Mouse (Mus musculus): Measurements from ENCODE around the gene Dock2. TPM values are rescaled to one million over a fixed set of nuclear protein-coding genes. Genes with fewer than 3 reads are reported as not detected.

Gene Dock2
- total and polyA plus RNA-seq, 3 experiments, result 60.9 to 101 (median 77.9) TPM

GRCm38 (mm10) chr11:34348287-34348918 is 435.3 kb downstream of the Dock2 start:
- Histone ChIP-seq H3K36me3 (ENCODE audit: control insufficient read depth in 1 of 2, insufficient read depth in 2 of 2, low read length in 2 of 2) (peaks cover 0 to 4% of the 10 kb centered on the region in 2 experiments; a peak in 1 of 4 replicates), H3K79me2 (ENCODE audit: control insufficient read depth, insufficient read depth, low read length, poor library complexity) (no peaks in the 10 kb centered on the region), H3K4me3 (ENCODE audit: control insufficient read depth in 1 of 2, insufficient read depth in 1 of 2, low read depth in 2 of 2, low read length in 2 of 2) (no peak overlapping the region), H3K27me3 (ENCODE audit: control insufficient read depth in 1 of 2, insufficient read depth in 2 of 2, low read length in 2 of 2) (no peaks in the 10 kb centered on the region), H3K4me1 (ENCODE audit: control insufficient read depth in 1 of 2, insufficient read depth in 2 of 2, low read length in 2 of 2) (no peaks in the 10 kb centered on the region), H3K27ac (ENCODE audit: control insufficient read depth, low read depth, low read length) (no peak overlapping the region), H3K9me3 (replicated peaks; ENCODE audit: insufficient read depth, low read length) (no peaks in the 10 kb centered on the region), H3K9ac (ENCODE audit: control insufficient read depth, low read depth, low read length, poor library complexity, severe bottlenecking) (no peak overlapping the region)
- no peak for TF ChIP-seq TBP (IDR thresholded peaks at IDR 0.05; ENCODE audit: low read depth, low read length)
- TF ChIP-seq ZC3H11A (IDR thresholded peaks at IDR 0.05; ENCODE audit: low read depth, low read length), result no peak
- TF ChIP-seq MYB (IDR thresholded peaks at IDR 0.05; ENCODE audit: low read depth, low read length), result no peak
- TF ChIP-seq ZMIZ1 (IDR thresholded peaks at IDR 0.05; ENCODE audit: low read depth, low read length), result no peak
- no peak for TF ChIP-seq BHLHE40 (IDR thresholded peaks at IDR 0.05; ENCODE audit: borderline replicate concordance, low read depth, low read length)
- TF ChIP-seq RAD21 (IDR thresholded peaks at IDR 0.05; ENCODE audit: low read depth, low read length), result no peak
- no peak for TF ChIP-seq POLR2AphosphoS2 (IDR thresholded peaks at IDR 0.05; ENCODE audit: low read length)
- TF ChIP-seq JUND (IDR thresholded peaks at IDR 0.05; ENCODE audit: low read depth, low read length), result no peak
- TF ChIP-seq MAX (IDR thresholded peaks at IDR 0.05; ENCODE audit: low read length), result no peak
- TF ChIP-seq TAL1 (IDR thresholded peaks at IDR 0.05; ENCODE audit: low read length), result no peak
- TF ChIP-seq E2F4 (IDR thresholded peaks at IDR 0.05; ENCODE audit: borderline replicate concordance, low read depth, low read length), result no peak
- no peak for TF ChIP-seq GATA1 (IDR thresholded peaks at IDR 0.05; ENCODE audit: low read depth, low read length)
- TF ChIP-seq TCF12 (IDR thresholded peaks at IDR 0.05; ENCODE audit: low read depth, low read length), result no peak
- no peak for TF ChIP-seq POLR2AphosphoS5 (IDR thresholded peaks at IDR 0.05; ENCODE audit: borderline replicate concordance, low read depth, low read length)
- TF ChIP-seq POLR2A (IDR thresholded peaks at IDR 0.05; ENCODE audit: control insufficient read depth in 1 of 2, insufficient read depth in 1 of 2, low read depth in 1 of 2, low read length in 2 of 2, poor library complexity in 1 of 2), result no peak
- no peak for TF ChIP-seq CHD2 (IDR thresholded peaks at IDR 0.05; ENCODE audit: low read length)
- no peak for DNase-seq (ENCODE audit: low read depth, low spot score)

GRCm38 (mm10) chr11:34344310-34344709 is 439.4 kb downstream of the Dock2 start:
- DNase-seq (ENCODE audit: low read depth, low spot score), result no peak
- Histone ChIP-seq H3K9me3 (replicated peaks; ENCODE audit: insufficient read depth, low read length) (no peaks in the 10 kb centered on the region), H3K4me1 (ENCODE audit: control insufficient read depth in 1 of 2, insufficient read depth in 2 of 2, low read length in 2 of 2) (no peaks in the 10 kb centered on the region), H3K9ac (ENCODE audit: control insufficient read depth, low read depth, low read length, poor library complexity, severe bottlenecking) (no peak overlapping the region), H3K4me3 (ENCODE audit: control insufficient read depth in 1 of 2, insufficient read depth in 1 of 2, low read depth in 2 of 2, low read length in 2 of 2) (no peak overlapping the region), H3K27me3 (ENCODE audit: control insufficient read depth in 1 of 2, insufficient read depth in 2 of 2, low read length in 2 of 2) (no peaks in the 10 kb centered on the region), H3K36me3 (ENCODE audit: control insufficient read depth in 1 of 2, insufficient read depth in 2 of 2, low read length in 2 of 2) (peaks cover 0 to 4% of the 10 kb centered on the region in 2 experiments; a peak in 1 of 4 replicates), H3K27ac (ENCODE audit: control insufficient read depth, low read depth, low read length) (no peak overlapping the region), H3K79me2 (ENCODE audit: control insufficient read depth, insufficient read depth, low read length, poor library complexity) (no peaks in the 10 kb centered on the region)
- TF ChIP-seq ZKSCAN1 (IDR thresholded peaks at IDR 0.05; ENCODE audit: low read depth, low read length), result no peak

Measured in MEL (cell line).